Mouse (Mus musculus) C2C12 (cell line): Measurements from ENCODE around the gene 1520401A03Rik.

Experiments
- CEBPB ChIP-seq: IDR thresholded peaks from one replicate; pipeline ENCODE4 v1.6.1; 2011; ENCODE audit warnings: low read depth, mild to moderate bottlenecking, control low read depth, moderate library complexity
- CTCF ChIP-seq: IDR thresholded peaks from one replicate; pipeline ENCODE4 v1.5.1; 2011; ENCODE audit not compliant: control insufficient read depth, insufficient read depth, insufficient read length
- FOSL1 ChIP-seq: IDR thresholded peaks from one replicate; pipeline ENCODE4 v1.8.0; 2011; ENCODE audit warnings: mild to moderate bottlenecking, low read length; ENCODE audit not compliant: poor library complexity, insufficient read depth, severe bottlenecking
- MYOD1 ChIP-seq: IDR thresholded peaks from one replicate; pipeline ENCODE4 v1.6.1; 2011; ENCODE audit warnings: low read depth; ENCODE audit not compliant: control insufficient read depth, insufficient read length
- MYOG ChIP-seq: IDR thresholded peaks from one replicate; pipeline ENCODE4 v1.6.1; 2011; ENCODE audit not compliant: control insufficient read depth, insufficient read length; ENCODE audit errors: extremely low read depth

GRCm38 (mm10) chr17:23705525-23706104 lies 17.0 kb downstream of the 1520401A03Rik start:
- TF ChIP-seq CTCF: no peak
- TF ChIP-seq FOSL1: no peak
- TF ChIP-seq MYOG: no peak
- TF ChIP-seq CEBPB: no peak
- TF ChIP-seq MYOD1: no peak
